Mouse (Mus musculus) liver, adult 2 months (tissue): Measurements from ENCODE around the gene Pitx2.

Experiments used
- CTCF ChIP-seq: fragments of 200-500 bp; IDR thresholded peaks from 2 replicates; pipeline ENCODE4 v1.5.1; 2011; ENCODE audit warnings: low read depth, low read length, control low read depth
- POLR2A ChIP-seq: fragments of 200-500 bp; IDR thresholded peaks from 2 replicates; pipeline ENCODE4 v1.6.1; 2011; ENCODE audit warnings: low read length, control low read depth; ENCODE audit not compliant: insufficient read depth; ENCODE audit errors: extremely low read depth

DNA sequence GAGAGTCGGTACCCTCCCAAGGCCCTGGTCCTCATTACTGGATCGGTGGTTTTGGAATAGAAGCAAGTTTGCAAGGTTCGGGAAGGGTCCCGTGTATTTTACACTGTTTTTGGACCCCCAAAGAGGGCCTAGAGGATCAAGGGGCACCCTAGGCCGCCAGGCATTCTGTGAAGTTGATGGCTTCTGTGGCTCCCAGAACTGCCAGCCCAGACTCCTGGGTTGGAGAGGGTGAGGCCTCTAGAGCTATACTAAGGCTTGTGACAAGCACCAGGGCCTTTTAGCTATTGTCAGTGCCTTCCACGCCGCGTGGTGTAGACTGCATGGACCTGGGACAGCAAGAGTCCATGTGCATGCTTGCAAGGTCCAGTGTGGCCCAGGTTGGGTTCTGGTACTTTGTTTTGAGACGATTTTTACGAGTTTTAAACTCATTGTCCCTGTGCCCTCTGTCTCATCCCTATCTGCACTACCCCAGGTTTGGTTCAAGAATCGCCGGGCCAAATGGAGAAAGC, 18.2 kb downstream of the Pitx2 start:
- TF ChIP-seq CTCF = no peak
- TF ChIP-seq POLR2A = no peak
